Comparison of ENCODE assay signal across 24 mouse cellular contexts in genomic region chr4:119628363-119628762, GRCm38 (mm10). TPM values are rescaled to one million over a fixed set of nuclear protein-coding genes. Genes with fewer than 3 reads are reported as not detected.
A peak's percentile ranks its signal among the peaks of the same experiment; 100 is the strongest.
DNase-seq lines count a peak whose midpoint lies in the region; ATAC-seq and TF ChIP-seq lines count a peak whose summit lies in the region.
"Not testable (repeated sequence)": the region's sequence is repeated elsewhere in the genome, so short reads cannot be mapped to it uniquely, and the experiment has no call there.
"Had no signal": no experiment of that assay in that cellular context is flagged by ENCODE, and none has a peak within 500 bp of the region (broad histone marks: within the 10 kb centered on the region; RNA-seq: fewer than 3 reads in every experiment).

No protein-coding gene starts in this region.

- not testable (repeated sequence) for DNase-seq in forebrain, embryonic 14.5 days (ENCODE audit: low spot score); heart, adult 2 months; kidney, postnatal 0 days (ENCODE audit: low spot score); lung, embryonic 14.5 days

- peak; percentile 37 for ATAC-seq in common myeloid progenitor, adult 5-6 weeks (replicated peaks; ENCODE audit: low read depth, poor library complexity, severe bottlenecking)
- peak; percentile 55 for ATAC-seq in forebrain, embryonic 14.5 days
- not testable (repeated sequence) for ATAC-seq in kidney, postnatal 0 days (replicated peaks; ENCODE audit: low FRiP score, low read depth)
- 0 out of 2 replicates have a peak, but pooled peaks have one; percentile 47 for ATAC-seq in lung, embryonic 14.5 days (ENCODE audit: insufficient read depth)
- ATAC-seq in midbrain, embryonic 13.5 days = peak; percentile 35

- H3K27ac ChIP-seq in forebrain, embryonic 14.5 days (ENCODE audit: low read depth, low read length); heart, adult 2 months; kidney, postnatal 0 days; lung, embryonic 14.5 days (ENCODE audit: low read depth): not testable (repeated sequence)
- 0 out of 2 replicates have a peak overlapping the region, but pooled peaks have one; percentile 39 for H3K27ac ChIP-seq in midbrain, embryonic 13.5 days

- not testable (repeated sequence) for H3K4me3 ChIP-seq in forebrain, embryonic 14.5 days (ENCODE audit: low read depth, low read length); heart, adult 2 months; kidney, postnatal 0 days (replicated peaks; ENCODE audit: low read depth, low read length); lung, embryonic 14.5 days (ENCODE audit: low read depth, low read length); midbrain, embryonic 13.5 days (replicated peaks)

- not testable (repeated sequence) for H3K9me3 ChIP-seq in forebrain, embryonic 14.5 days (replicated peaks; ENCODE audit: control insufficient read depth, low read length); kidney, postnatal 0 days (replicated peaks; ENCODE audit: low read length); lung, embryonic 14.5 days (ENCODE audit: low read depth, low read length); midbrain, embryonic 13.5 days

- TF ChIP-seq CTCF in heart, adult 2 months (IDR thresholded peaks at IDR 0.05) = peak; percentile 52
- peak; percentile 41 for TF ChIP-seq CTCF in kidney, postnatal 0 days (IDR thresholded peaks at IDR 0.05; ENCODE audit: low read depth)
- peak; percentile 35 for TF ChIP-seq CTCF in lung, embryonic 14.5 days (IDR thresholded peaks at IDR 0.05; ENCODE audit: low read depth)

- H3K36me3 ChIP-seq in forebrain, embryonic 14.5 days (ENCODE audit: control insufficient read depth, insufficient read depth, low read length) = peaks cover 34% of the 10 kb centered on the region
- H3K36me3 ChIP-seq in heart, adult 2 months (ENCODE audit: control insufficient read depth, insufficient read depth, low read length) = not testable (repeated sequence)
- peaks cover 24% of the 10 kb centered on the region for H3K36me3 ChIP-seq in kidney, postnatal 0 days (ENCODE audit: insufficient read depth, low read length)
- peaks cover 45% of the 10 kb centered on the region for H3K36me3 ChIP-seq in lung, embryonic 14.5 days (ENCODE audit: insufficient read depth)
- H3K36me3 ChIP-seq in midbrain, embryonic 13.5 days = peaks cover 34% of the 10 kb centered on the region

- not testable (repeated sequence) for TF ChIP-seq POLR2A in heart, adult 2 months (IDR thresholded peaks at IDR 0.05; ENCODE audit: insufficient read depth, low read depth, low read length)

- H3K9ac ChIP-seq in forebrain, embryonic 14.5 days (ENCODE audit: low read length); heart, adult 2 months (ENCODE audit: low read depth, low read length); kidney, postnatal 0 days (ENCODE audit: low read depth, low read length); lung, embryonic 14.5 days; midbrain, embryonic 13.5 days (replicated peaks): not testable (repeated sequence)

- not testable (repeated sequence) for TF ChIP-seq EP300 in heart, adult 2 months (IDR thresholded peaks at IDR 0.05; ENCODE audit: insufficient read depth, low read depth, low read length)

- not testable (repeated sequence) for H3K27me3 ChIP-seq in forebrain, embryonic 14.5 days (replicated peaks; ENCODE audit: control insufficient read depth, insufficient read depth, low read length); heart, adult 2 months (ENCODE audit: control insufficient read depth, insufficient read depth, low read length); kidney, postnatal 0 days (ENCODE audit: insufficient read depth, low read length); lung, embryonic 14.5 days (ENCODE audit: insufficient read depth, low read length); midbrain, embryonic 13.5 days

- intact Hi-C loops in heart, adult 2 months (cut with DNase I) = loop anchor here (5.0 kb wide), 1 partner anchor 91 kb away; the partner anchor contains the start of genes Foxj3 and Frg2f1

- H3K4me1 ChIP-seq in forebrain, embryonic 14.5 days (ENCODE audit: control insufficient read depth, insufficient read depth, low read length); heart, adult 2 months (ENCODE audit: control insufficient read depth, insufficient read depth, low read length); kidney, postnatal 0 days (replicated peaks; ENCODE audit: insufficient read depth, low read length); lung, embryonic 14.5 days (ENCODE audit: insufficient read depth): not testable (repeated sequence)
- peaks cover 24% of the 10 kb centered on the region for H3K4me1 ChIP-seq in midbrain, embryonic 13.5 days (replicated peaks)

- WGBS in forebrain, embryonic 14.5 days = 83% methylated on average over 3 of the region's 4 CpGs
- 72% methylated on average over 4 of the region's 4 CpGs for WGBS in heart, adult 2 months
- WGBS in kidney, postnatal 0 days = 78% methylated on average over 4 of the region's 4 CpGs
- WGBS in lung, embryonic 14.5 days = 84% methylated on average over 3 of the region's 4 CpGs
- WGBS in midbrain, embryonic 13.5 days = 78% methylated on average over 4 of the region's 4 CpGs

- H3K79me2 ChIP-seq in heart, adult 2 months (replicated peaks; ENCODE audit: control insufficient read depth, insufficient read depth, low read length) = not testable (repeated sequence)

- not testable (repeated sequence) for H3K4me2 ChIP-seq in forebrain, embryonic 14.5 days (ENCODE audit: low read length); kidney, postnatal 0 days (ENCODE audit: low read length); lung, embryonic 14.5 days; midbrain, embryonic 13.5 days (replicated peaks)

RNA-seq across cellular contexts. Expression of gene Guca2a, which starts 9.1 kb away (rescaled TPM):
- total RNA-seq in common myeloid progenitor, adult 5-6 weeks (2017) = not detected in 2 replicates
- not detected in 2 replicates for polyA plus RNA-seq in forebrain, embryonic 14.5 days (2014; fragmentation: Nextera tagmentation; extraction: Ambion mirVana)
- total RNA-seq in heart, adult 2 months (2021) = not detected
- polyA plus RNA-seq in heart, adult 2 months (2012; rRNA removed) = 0.21 TPM in 1 of 2 replicates, not detected in the other
- 20.1 and 27.0 TPM in 2 replicates for polyA plus RNA-seq in kidney, postnatal 0 days (2015; fragmentation: Nextera tagmentation; extraction: Ambion mirVana)
- 0.45 TPM in 1 of 2 replicates, not detected in the other for polyA plus RNA-seq in lung, embryonic 14.5 days (2014; fragmentation: Nextera tagmentation; extraction: Ambion mirVana)
- not detected in 2 replicates for polyA plus RNA-seq in midbrain, embryonic 13.5 days (2015; fragmentation: Nextera tagmentation; extraction: Ambion mirVana)
- total RNA-seq: adrenal gland, postnatal 10 days; G1E; gastrocnemius, postnatal 10 days; heart, postnatal 36 days; layer of hippocampus, postnatal 10 days; left cerebral cortex, adult 18-20 months; left cerebral cortex, postnatal 25 days; liver, adult 2 months had no signal
- polyA plus RNA-seq: embryonic facial prominence, embryonic 12.5 days; forebrain, embryonic 10.5 days; G1E; heart, embryonic 14.5 days; hindbrain, embryonic 12.5 days; limb, embryonic 12.5 days; macrophage; midbrain, embryonic 10.5 days; neural tube, embryonic 15.5 days; Patski; stomach, embryonic 14.5 days had no signal

RNA-seq across cellular contexts. Expression of gene Guca2b, which starts 30.4 kb away (rescaled TPM):
- not detected in 2 replicates for total RNA-seq in common myeloid progenitor, adult 5-6 weeks (2017)
- not detected in 2 replicates for polyA plus RNA-seq in forebrain, embryonic 14.5 days (2014; fragmentation: Nextera tagmentation; extraction: Ambion mirVana)
- under 1 TPM; 0.44 to 0.68 TPM for total RNA-seq in heart, adult 2 months (2021)
- polyA plus RNA-seq in heart, adult 2 months (2012; rRNA removed) = 0.35 TPM in 1 of 2 replicates, not detected in the other
- 21.3 and 37.1 TPM in 2 replicates for polyA plus RNA-seq in kidney, postnatal 0 days (2015; fragmentation: Nextera tagmentation; extraction: Ambion mirVana)
- not detected in 2 replicates for polyA plus RNA-seq in lung, embryonic 14.5 days (2014; fragmentation: Nextera tagmentation; extraction: Ambion mirVana)
- not detected in 2 replicates for polyA plus RNA-seq in midbrain, embryonic 13.5 days (2015; fragmentation: Nextera tagmentation; extraction: Ambion mirVana)
- total RNA-seq: adrenal gland, postnatal 10 days; gastrocnemius, postnatal 10 days; layer of hippocampus, postnatal 10 days; left cerebral cortex, adult 18-20 months; left cerebral cortex, postnatal 25 days; liver, adult 2 months had no signal
- polyA plus RNA-seq: embryonic facial prominence, embryonic 12.5 days; forebrain, embryonic 10.5 days; G1E; heart, embryonic 14.5 days; hindbrain, embryonic 12.5 days; limb, embryonic 12.5 days; liver, adult 2 months; macrophage; midbrain, embryonic 10.5 days; neural tube, embryonic 15.5 days; stomach, embryonic 14.5 days had no signal

Comparison
In these comparisons a context has a peak if more than half of its experiments do, and no peak if none do; other contexts are left out.
1. RNA of gene Guca2a, which starts 9.1 kb away (polyA plus RNA-seq): 20.1 to 27.0 TPM in kidney, postnatal 0 days; 0.45 TPM in lung, embryonic 14.5 days, 0.21 TPM in heart, adult 2 months, not detected in forebrain, embryonic 14.5 days and not detected in midbrain, embryonic 13.5 days; every median in the first group is over 10 times any median in the second.
2. RNA of gene Guca2b, which starts 30.4 kb away (polyA plus RNA-seq): 21.3 to 37.1 TPM in kidney, postnatal 0 days; 0.35 TPM in heart, adult 2 months, not detected in forebrain, embryonic 14.5 days, not detected in lung, embryonic 14.5 days and not detected in midbrain, embryonic 13.5 days; every median in the first group is over 10 times any median in the second.
3. Peak in every context shown above with its lines, with median percentiles within 50 percentile points of each other: CTCF ChIP-seq.